Mouse (Mus musculus) left cerebral cortex, adult 18-20 months (tissue): ENCODE data around the gene Csad. TPM values are rescaled to one million over a fixed set of nuclear protein-coding genes. Genes with fewer than 3 reads are reported as not detected.

Experiments
- DNase-seq, 2 experiments: peaks; one replicate each; pipeline ENCODE4 v3.0.0; 2021 to 2022; ENCODE audit warnings: low spot score in 2 of 2, mixed read lengths in 1 of 2
- total RNA-seq, 2 experiments: library from RNA; stranded (reverse); gene quantifications; 2 replicates each; pipeline ENCODE4 v1.2.3; 2021

Csad gene
- total RNA-seq, 2 experiments from 2014 or later: 28.5 to 30.6 TPM

DNA sequence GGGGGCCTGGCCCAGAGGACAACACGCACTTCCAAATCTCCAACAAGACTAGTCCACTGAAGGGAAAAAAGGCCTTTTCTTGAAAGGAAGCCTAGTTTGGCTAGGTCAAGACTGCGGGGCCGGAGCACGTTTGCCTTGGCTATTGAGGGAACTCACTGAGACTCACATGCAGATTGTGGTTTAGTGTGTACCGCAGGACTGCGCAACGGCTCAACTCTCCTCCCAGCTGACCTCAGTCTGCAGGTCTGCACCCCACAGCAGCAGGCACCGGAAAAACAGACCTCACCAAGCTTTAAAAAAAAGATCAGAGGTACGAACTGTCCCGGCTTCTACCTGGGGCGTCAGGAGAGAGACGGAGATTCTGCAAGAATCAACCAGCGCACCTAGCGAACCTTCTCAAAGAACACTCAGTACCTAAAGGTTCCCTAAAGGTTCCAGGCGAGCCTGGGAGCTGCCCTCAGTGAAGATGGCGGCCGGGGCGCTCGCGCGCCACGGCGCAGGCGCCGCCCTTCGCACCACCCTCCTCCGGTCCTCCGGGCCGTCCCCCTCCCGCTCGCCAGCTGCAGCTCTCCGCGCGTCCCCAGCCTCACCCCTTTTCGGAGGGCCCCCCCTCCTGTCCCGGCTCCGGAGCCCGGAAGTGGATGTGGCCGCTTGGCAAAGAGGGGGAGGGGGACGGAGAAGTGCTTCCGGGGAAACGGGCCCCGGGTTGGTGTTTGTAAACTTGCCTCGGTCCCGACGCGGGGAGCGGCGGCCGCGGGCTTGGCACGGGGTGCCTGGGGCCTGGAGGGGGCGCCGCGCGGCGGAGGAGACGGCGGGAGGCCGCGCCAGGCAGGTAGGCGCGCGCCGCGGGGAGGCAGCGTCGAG, 1.3 kb downstream of the Csad start, which contains the start of gene Zfp740:
Gene Zfp740 (plus strand): TSS at position 279 of the 864 bp plus-strand sequence.
- peak; percentile 94 to 96 for DNase-seq

DNA sequence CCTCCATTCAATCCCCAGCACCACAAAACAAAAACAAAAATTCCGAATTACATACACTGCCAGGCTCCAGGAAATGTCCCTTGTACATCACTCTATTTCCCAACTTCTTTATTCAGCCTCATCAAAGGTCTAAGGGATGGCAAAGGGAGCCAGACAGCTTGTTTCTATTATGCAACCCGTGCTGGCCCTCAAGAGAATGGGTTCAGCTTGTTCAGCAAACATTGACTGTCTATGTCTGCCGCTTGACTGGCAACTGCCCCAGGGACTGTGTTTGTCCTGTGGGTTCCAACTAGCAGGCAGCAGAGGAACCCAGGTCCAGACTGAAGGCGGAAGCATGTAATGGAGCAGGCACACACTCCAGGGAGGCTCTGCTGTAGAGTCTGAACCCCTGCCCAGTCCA, 5.7 kb downstream of the Csad start:
- no peak for DNase-seq

DNA sequence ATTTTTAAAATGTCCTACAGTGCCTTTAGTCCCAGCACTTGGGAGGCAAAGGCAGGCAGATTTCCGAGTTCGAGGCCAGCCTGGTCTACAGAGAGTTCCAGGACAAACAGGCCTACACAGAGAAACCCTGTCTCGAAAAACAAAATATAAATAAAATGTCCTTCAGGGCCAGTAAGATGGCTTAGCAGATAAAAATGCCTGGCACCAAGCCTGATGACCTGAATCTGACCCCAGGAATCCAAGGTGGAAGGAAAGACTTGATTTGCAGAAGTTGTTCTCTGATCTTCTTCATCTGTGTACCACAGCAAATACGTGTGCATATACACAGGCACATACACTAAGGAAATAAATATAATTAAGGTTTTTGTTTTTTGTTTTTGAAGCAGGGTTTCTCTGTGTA, 9.2 kb downstream of the Csad start:
- no peak for DNase-seq

DNA sequence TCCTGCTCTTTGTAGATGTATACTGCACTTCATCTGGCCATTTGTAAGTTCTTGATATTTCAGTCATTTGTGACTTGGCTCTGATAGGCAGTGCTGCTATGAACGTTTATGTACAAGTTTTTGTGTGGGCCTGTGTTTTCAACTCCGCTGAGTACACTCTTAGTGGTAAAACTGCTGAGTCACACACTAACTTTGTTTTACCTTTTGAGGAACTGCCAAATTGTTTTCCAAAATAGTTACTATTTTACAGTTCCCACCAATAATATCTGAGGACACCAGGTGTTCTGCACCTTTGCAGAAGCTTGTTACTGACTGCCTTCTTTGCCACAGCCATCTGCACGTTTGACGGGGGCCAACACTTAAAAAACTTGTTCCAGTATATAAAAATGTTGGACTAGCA, 10.1 kb downstream of the Csad start:
- DNase-seq: no peak

DNA sequence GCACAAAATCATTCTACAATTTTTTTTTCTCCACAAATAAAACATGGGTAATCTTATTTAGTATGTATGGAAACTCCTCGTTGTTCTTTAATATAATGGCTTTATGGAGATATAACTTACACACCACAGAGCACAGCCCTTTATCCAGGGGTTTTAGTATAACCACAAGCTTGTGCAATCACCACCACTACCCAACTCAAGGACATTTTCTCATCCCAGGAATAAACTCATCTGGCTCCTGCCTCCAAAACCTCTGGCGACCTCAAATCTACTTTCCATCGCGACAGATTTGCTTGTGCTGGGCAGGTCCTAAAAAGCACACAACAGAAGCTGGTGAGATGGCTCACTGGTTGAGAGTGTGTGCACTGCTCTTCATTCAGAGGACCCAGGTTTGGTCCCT, 10.9 kb downstream of the Csad start:
- DNase-seq: no peak

DNA sequence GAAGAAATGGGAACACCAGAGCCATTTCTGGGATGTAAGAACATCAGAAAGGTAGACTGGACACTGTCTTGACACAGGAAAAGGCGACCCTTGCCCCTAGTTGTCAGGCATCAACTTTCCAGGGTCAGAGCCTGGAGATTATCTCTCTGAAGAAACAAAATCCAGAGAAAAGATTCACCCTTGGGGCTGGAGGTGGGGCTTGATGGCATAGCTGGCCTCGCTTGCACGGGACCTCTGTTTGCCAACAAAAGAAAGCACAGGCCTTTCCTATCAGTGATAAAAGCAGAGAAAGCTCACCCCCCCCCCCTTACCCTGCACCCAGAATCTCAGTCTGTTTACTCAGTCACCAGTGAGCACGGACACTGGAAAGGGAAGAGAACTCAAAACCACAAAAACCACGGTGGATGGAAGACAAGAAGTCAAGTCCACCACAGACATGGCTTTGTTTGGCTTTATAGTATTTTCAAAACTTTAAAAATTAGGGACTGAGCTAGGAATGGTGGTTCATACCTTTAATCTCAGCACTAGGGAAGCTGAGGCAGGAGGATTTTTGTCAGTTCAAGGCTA, 11.6 kb downstream of the Csad start:
- no peak for DNase-seq

DNA sequence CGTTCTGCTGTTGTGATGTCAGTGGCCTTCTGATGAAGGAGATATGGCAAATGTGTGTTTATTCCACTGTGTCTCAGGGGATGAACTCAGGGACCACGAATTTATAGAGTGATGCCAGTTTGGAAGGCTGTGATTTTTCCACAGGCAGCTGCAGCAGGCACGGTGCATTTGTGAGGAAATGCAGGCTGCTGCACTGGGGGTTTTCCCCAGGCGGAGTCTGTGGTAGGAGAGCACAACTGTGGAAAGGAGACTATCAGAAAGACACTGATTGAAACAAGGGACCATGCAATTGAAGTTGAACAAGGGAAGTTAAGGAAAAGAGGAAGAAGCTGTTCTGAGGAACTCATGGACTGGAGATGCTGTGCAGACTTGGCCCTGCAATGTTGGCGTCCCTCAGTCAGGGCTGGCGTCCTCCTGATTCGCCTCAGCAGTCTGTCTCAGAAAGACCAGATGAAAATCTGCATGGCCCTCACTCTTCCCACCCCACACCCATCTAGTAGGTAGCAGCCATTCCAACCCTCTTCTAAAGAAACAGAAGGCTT, 12.2 kb downstream of the Csad start:
- no peak for DNase-seq

DNA sequence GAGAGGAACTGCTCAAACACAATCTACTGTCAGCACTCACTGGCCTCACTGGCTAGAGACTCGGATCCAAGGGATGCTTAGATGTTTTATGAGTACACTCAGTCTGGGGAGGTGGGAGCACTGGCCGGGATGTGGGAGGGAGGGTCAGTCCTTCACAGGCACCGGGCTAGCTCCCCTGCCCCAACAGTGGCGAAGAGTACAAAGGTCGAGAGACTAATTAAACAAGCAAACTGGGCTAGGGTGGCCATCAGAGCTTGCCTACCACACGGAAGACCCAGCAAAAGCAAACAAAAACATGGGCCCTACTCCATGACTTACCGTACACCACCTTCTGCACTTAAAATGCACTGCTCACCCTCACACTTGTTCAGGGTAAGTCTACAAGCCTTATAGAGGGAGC, 12.8 kb downstream of the Csad start:
- DNase-seq: no peak

DNA sequence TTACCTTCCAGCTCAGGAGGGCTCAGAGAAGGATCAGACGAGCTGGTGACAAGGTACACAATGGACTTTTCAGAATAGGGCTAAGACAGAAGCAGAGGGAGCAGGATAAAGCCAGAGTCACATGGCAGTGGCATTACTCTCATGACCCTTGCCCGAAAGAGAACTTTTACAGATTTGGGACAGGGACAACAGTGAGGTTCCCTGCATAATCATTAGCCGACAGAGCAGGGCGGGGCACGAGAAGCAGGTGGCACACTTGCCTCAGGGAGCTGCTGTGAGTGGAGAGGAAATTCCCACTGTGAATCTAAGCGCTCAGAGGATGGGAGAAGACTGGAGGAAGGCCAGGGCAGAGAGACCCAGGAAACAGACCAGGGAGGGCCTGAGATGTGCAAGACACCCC, 15.6 kb downstream of the Csad start:
- DNase-seq: no peak

DNA sequence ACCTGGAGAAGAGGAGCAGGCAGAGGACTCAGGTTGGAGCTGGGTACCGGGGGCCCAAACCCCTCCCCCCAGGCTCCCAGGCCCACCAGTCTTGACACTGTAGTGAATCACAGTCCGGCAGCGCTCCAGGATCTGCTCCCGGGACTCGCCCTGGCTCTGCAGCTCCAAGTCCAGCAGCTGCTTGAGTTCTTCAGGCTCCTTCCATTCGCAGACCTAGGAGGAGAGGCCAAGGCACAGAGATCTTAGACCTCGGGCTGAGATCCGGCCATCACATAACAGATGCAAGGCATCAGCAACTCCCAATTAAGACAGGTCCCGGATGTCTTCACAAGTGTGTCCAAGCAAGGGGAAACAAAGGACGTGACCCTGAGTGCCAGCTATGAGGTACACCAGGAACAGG, 16.4 kb downstream of the Csad start:
- DNase-seq: no peak

DNA sequence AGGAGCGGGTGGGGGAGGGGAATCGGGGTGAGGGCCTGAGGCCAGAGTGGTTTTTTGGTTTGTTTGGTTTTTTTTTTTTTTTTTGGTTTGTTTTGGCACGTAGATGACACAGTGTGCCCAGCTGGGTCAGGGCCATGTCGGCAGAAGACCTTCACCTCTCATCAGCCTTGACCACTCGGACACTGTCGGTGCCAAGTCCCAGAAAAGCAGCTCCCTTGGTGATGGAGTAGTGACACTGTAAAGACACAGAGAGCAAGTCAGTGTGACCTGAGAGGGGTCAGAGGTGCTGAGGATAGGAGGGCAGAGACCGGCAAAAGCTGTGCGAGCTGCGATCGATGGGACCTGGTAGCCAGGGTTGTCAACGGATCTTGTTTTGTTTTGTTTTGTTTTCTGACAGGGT, 18.3 kb downstream of the Csad start:
- DNase-seq: no peak

DNA sequence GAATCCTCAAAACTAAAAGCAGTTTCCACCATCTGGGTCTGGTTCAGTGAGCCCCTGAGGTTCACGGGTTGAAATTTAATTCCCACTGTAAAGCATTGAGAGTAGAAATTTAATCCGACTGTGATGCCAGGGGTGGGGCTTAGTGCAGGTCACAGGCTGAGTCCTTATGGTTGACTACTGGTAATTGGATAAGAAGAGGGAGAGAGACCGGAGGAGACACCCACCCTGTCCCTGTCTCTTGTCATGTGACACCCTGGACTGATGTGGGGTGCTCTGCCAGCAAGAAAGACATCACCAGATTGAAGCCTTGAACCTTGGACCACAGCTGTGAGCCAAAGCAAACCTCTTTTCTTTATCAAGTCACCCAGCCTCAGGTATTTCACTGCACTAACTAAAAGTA, 21.4 kb downstream of the Csad start:
- no peak for DNase-seq

DNA sequence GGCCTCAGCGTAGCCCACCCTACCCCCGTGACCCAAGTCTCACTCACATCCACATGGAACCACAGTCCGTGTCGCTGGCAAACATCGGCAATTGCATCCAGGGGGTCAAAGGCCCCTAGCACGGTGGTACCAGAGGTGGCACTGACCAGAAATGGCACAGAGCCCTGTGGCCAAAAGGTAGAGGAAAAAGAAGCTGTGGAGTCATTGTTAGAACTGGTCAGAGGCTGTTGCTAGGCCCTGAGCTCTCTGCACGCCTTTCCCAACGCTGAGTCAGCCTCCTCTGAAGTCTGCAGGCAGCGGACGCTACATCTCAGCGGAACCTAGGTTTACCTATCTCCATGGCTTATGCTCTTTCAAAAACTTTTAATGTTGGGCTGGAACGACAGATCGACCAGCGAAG, 24.6 kb downstream of the Csad start:
- no peak for DNase-seq

DNA sequence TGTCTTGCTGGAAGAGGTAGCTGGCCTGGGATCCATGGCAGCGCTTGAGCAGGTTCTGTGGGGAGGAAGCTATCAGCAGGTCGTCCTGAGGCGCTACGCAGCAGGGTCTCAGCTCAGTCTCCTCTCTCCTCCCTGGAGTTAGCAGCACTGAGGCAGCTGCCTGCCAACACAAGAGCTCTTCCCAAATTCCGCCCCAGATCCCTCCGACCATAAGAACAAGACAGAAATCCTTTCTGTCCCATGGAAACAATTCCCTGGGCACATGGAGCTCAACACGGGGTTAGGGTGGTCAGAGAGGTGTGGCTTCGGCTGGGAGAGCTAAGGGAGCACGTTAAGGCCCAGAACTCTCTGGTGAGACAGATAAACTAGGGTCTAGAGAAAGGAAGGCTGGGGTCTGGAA, 25.4 kb downstream of the Csad start:
- no peak for DNase-seq

DNA sequence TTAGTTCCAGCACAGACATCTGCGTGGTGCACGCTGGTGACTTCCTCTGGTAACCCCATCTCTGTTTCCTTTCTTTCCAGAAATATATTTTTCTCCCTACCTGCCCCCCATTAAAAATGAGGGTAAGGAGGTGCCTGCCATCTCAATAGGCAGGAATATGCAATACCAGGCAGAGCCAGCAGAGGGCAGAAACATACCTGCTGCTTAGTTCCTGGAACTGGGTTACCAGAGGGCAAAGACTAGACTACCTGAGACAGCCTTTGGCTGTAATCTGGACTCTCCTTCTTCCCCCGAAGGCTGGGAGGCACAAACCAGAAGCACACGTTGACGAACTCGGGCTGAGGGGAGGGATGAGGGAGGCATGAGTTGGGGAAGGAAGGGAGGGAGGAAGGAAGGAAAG, 26.2 kb downstream of the Csad start:
- DNase-seq: peak; percentile 72 to 89

DNA sequence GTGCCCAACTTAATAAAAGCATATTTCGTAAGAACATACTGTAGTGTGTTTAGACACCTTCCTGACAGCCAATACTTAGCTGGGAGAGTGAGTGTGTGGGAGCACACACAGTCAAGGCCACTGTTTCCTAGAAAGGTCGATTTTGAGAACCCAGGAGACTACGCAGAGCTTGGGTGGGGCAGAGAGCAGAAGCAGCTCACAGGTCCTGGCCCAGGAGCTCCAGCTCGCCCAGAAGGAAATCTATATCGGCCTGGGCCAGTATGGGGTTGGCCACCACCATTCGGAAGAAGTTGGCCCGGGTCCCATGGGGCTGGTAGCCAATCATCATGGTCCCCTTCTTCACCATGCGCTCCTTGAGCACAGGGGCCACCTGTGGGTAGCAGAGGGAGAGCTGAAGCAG, 27.1 kb downstream of the Csad start:
- DNase-seq: no peak

DNA sequence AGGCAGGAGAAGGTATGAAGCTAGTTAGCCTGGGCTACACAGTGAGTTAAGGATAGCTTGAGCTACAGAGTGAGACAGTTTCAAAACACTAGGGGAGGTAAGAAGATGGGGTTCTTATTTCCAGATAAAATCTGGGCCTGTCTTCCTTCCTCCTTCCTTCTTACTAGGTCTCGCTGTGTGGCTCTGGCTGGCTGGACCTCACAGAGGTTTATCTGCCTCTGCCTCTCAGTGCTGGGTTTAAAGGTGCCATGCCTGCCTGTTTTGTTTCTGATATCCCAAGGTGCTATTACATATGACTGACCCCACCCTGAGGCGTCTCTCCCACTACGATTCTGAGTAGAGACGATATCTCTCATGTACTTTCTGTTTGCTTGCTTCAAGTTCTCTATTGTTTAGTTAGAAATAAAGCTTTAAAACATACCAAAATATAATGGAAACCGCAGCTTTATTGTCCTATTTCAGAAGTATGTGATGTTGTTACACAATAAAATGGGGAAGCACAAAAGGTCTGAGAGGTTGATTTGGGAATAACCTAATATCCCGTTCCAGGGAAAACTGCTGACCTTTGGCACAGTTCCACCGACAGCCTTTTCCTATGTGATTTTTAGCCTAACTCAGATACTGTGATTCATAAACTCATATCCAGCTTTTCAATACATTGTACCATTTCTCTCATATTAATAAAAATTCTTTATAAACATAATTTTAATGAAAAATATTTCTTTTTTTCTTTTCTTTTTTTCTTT, 27.8 kb downstream of the Csad start:
- no peak for DNase-seq

DNA sequence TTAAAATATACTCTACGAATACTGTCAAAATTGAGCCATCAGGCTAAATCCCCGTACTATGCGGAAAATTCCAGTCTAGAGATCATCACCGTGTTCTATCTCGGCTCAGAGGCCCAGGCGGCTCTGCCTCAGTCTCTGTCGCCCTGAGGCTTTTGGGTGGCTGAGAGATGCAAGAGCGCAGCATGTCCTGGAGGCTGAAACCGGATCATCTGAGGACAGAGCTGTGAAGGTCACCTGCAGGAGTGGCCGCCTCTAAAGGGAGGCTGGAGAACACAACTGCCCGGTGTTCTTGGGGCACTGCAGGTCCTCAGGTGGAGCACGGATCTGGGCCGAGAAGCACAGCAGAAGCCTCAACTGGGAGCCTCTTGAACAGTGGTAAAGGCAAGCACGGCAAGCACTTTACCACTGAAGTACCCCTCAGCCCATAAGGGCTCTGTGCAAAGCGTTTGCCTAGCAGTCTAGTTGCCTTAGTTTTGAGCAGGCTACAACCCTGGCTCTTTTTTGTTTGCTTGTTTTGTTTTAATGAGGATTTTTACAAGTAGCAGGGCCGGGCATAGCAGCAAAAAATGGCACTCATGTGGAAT, 28.7 kb downstream of the Csad start:
- no peak for DNase-seq

DNA sequence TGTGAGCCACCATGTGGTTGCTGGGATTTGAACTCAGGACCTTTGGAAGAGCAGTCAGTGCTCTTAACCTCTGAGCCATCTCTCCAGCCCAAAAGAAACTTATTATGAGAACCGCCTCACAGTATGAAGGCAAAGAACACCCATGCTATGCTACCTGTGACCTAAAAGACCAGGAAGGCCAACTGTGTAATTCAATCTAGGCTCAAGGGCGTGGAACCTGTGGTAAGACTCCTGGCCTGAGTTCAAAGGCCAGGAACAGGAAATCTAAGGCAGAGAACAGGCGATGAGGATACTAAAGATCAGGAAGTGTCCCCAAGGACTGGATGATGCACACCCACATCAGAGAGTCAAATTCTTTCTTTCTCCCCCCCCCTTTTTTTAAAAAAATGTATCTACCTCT, 30.9 kb downstream of the Csad start:
- DNase-seq: no peak

DNA sequence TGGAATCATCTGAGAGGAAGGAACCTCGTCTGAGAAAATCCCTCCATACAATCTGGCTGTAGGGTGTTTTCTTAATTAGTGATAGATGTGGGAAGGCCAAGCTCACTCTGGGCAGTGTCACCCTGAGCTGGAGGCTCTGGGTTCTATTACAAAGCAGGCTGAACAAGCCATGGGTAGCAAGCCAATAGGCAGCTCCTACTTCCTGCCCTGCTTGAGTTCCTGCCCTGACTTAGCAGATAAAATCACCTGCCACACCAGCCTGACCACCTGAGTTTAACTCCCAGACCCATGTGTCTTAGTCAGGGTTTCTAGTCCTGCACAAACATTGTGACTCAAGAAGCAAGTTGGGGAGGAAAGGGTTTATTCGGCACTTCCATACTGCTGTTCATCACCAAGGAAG, 35.5 kb downstream of the Csad start:
- DNase-seq: no peak

DNA sequence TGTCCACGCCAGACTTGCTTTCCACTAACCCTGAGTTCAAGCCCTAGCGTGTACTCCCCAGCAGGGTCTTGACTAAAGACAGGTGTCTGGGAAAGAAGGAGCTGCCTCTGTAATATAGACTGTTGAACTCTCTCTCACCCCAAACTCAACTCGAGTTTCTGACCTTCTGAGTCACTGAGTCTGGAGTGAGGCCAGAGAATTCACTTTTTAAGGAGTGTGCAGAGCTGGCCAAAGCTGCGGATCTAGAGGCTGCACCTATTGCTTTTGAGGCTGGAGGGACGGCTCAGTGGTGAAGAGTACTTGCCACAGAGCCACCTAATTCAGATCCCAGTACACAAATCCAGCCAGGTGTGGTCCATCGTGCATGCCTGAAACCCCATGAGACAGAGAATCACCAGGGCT, 36.9 kb downstream of the Csad start:
- no peak for DNase-seq
